Mouse (Mus musculus): Measurements from ENCODE around the gene Srarp.

The Srarp gene

DNA sequence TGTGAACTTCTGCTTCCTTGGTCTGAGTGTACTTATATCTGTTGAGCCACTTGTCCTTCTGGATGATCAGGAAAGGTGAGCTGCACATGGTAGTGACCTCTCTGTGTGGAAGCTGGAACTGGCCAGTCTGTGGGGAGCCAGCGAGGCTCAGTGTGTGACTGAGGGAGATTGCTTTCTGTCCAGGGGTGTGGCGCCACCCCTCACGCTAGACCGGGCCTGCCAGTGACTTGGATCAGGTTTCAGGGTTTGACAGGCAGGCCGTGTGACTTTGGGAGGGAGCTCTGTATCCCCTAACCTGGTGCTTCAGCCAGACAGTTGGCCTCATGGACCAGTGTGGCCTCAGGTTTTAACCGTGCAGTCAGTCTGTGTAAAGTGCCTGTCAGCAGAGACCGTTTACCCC, 22.3 kb upstream of the Srarp start:
- DNase-seq (ENCODE audit: extremely low read depth, low read depth), result no peak

DNA sequence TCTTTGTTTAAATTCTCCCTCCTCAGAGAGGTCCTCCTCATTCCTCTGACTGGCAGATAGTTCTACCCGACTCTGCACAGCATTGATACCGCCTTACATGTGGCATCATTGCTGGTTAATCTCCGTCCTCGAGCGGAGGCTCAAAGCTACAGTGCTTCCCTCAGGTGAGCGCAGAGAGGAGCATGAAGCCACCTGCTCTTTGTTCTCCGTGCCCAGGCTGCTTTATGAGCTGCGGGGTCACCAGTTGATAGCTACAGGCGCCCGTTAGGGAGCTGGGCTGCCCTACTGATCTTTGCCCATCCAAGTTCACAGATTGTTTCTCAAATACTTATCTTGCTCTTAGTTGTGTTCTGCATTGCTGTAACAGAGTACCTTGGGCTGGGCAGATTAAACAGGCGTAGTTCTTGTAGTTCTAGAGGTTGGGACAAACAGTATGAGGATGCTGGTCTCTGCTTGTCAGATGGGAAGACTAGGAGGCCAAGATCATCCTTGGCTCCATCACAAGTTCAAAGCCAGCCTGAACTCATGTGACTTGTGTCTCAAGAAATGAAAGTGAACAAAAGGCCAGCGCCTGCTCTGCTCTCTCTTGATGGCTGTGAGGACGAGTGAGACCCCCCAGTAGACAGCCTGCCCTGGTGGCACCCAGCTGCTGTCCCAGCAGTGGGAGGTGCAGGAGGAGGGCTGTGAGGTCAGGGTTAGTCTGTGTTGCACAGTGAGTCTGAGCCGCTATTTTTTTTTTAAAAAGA, 20.5 kb upstream of the Srarp start:
- no peak for DNase-seq (ENCODE audit: extremely low read depth, low read depth)

DNA sequence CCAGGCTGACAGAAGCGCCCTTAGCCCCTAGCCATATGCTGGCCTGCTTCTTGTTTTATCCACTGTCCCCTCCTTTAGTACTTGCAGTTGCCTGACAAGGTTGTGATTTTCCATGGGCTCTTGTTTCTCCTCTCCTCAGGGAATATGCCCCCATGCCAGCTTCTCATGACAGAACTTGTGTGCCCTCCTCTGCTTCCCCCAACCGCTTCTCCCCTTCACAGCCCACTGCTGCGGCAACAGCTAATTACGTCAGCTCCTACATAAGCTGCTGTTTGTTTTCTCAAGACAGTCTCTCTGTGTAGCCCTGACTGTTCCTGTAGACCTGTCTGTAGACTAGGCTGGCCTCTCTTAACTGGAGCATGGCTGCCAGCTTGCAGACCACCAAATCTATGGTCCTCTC, 19.6 kb upstream of the Srarp start:
- DNase-seq (ENCODE audit: extremely low read depth, low read depth), result no peak

DNA sequence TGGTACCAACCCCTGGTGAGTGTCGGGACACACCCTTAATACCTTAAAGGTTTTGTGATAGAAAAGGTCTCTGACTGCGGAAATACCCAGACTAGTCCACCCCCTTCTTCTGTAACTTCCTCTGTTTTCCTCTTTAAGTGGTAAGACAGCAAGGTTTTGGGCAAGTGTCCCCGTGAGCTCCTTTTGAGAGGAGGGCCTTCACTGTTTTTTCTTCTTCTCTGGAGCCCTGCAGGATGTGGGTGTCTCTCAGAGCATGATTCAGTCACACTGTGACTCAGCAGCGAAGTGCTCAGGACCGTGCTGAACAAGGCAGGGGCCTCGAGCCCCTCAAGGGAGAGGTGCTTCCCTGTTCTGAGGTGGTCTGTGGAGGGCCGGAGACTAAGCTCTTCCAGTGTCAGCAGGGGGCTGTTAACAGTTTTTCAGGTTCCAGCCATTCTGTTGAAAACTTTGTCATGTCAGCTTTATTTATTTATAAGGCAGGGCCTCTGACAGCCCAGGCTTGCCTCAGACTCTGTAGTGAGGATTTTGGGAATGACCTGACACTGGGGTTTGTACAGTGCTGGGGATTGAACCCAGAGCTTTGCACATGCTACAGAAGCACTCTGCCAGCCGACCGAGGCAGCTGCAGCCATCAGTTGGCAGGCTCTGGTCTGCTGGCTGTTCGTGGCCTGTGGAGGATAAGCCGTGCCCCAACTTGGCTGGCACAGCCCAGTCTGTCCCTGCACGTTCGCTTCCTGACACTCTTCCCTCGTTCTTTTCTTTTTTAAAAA, 18.9 kb upstream of the Srarp start:
- no peak for DNase-seq (ENCODE audit: extremely low read depth, low read depth)

DNA sequence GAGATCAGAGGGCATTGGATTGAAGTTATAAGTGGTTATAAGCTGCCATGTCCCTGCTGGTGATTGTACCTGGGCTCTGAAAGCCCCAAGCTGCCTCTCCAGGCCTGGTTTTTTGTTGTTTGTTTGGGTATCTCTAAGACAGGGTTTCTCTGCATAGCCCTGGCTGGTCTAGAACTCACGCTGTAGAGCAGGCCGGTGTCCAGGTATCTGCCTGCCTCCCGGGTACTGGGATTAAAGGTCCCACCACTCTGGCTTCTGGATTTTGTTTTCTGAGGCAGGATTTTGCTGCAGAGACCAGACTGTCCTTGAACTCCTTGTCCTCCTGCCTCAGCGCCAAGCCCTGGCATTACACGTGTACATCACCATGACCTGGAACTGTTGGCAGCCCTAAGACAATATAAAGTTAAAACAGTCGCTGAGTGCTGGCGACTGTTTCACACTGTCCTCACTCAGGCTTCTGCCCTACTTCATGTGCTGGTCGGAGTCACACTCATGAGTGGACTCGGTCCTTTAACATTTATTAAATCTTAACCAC, 16.1 kb upstream of the Srarp start:
- DNase-seq (ENCODE audit: extremely low read depth, low read depth), result no peak

DNA sequence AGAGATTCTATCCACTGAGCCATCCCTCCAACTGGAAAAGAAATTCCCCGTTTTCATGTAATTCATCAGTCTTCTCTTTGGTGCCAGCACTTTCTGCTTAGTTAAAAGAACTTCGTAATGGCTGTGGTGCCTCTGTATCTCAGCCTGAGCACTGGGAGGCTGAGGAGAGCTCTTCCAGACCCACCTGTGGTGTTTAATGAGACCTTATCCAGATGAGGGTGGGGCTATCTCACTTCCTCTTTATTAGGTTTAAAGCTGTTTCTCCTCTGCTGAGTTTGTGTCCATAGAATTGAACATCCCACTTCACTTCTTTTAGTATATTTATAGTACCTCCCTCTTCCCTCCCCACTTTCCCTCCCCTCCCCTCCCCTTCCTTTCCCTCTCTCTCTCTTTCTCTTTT, 15.3 kb upstream of the Srarp start:
- peak; percentile 94 for DNase-seq (ENCODE audit: extremely low read depth, low read depth)

DNA sequence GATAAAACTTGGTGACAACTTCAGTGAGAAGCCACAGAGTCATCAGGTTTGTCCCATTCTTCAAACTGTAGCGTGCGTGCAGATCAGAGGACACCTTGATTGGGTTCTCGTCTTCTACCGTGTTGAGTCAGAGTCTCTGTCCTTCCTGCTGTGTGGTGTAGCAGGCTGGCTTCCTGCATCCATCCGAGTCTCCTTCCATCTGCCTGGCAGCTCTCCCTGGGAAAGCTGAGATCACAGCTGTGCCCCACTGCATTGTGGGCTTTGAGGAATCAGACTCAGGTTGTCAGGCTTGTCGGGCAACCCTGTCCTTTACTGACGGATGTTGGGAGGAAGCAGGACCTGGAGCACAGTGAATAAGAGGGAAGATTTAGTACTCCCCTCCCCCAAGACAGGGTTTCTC, 10.3 kb upstream of the Srarp start:
- DNase-seq (ENCODE audit: extremely low read depth, low read depth), result no peak

DNA sequence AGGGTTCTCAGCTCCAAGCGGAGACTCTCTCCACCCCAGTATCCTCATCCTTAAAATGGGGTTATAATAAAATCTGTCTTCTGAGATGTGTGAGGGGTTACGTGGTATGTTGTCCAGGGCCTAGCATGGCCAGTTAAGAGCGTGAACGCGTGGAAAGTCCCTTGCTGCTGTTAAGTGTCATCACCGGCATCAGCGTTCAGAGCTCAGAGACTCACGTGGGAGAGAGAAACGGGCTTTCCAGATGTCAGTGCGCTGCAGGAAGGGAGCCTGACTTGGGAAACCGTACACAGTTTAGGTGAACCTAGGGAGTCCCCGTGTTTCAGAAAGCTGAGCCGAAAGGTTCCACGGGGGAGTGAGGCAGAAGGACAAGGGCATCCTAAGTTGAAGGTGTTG, 9.4 kb upstream of the Srarp start:
- no peak for DNase-seq (ENCODE audit: extremely low read depth, low read depth)

DNA sequence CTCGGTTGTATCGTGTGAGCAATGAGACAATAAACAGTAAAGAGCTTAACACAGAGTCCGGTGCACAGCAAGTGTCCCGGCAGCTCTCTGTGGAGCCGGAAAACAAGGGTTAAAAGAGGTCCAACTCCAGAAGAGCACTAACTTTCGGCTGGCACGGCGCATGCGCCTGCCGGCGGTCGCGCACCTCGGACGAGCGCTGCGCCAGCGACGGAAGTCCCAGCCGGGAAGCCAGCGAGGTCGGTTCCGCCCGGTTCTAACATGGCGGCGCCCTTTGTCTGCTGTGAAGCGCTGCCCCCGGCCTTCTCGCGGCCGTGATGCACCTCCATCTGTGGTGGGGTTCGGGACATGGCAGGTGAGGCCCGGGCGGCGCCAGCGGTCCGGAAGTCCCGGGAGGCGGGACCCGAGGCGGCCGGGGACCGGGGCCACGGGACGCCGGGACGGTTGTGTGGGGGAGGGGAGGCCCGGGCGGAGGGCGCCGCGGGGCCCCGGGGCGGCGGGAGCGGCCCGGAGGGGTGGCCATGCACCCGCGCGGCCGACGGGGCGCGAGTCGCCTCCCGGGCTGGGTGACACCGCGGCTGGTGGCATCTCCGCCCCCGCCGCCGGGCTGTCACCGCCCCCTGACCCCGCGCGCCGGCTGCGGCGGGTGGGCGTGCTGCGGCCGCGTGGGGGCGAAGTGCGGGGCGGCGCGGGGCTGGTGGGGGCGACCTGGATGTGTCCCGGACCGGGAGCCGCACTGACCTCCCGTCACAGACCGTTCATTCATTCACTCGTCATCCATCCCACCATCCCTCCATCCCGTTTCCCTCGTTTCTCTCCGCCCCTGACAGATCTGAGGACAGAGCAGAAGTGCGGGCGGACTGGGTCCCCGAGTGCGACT, 8.8 kb upstream of the Srarp start, which contains the start of gene Zbtb17:
Zbtb17 (plus strand) TSS at position 204 of the 877 bp plus-strand sequence.
- DNase-seq (ENCODE audit: extremely low read depth, low read depth), result peak; percentile 68

DNA sequence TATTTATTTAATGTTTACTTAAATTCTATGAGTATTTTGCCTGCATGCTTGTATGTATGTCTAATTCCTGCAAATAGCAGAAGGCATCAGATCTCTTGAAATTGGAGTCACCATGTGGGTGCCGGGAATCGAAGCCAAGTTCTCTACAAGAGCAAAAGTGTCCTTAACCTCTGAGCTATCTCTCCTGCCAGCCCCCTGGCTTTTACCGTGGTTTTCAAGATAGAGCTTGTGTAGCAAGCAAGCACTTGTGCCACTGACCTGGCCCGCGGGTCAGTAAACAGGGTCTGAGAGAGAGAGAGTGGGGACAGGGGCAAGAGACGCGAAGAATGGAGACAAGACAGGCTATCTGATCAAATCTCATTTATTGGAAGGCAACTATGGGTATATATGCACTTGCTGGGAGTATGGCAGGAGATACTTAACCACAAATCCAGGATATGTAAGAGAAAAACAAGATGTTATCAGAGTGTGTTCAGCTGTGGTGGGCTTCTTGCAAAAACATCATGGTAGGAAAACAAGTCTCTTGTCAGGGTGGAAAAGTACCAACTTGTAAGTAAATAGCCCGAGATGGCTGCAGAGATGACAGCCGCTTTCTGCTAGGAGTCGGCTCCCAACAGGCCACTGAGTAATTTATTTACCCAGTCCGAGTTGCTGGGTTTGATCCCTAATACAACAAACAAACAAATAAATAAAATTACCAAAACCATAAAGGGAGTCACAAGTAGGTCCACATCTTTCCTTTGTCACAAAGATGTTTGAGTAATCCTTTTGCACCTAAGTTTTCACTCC, 7.9 kb upstream of the Srarp start:
- no peak for DNase-seq (ENCODE audit: extremely low read depth, low read depth)

DNA sequence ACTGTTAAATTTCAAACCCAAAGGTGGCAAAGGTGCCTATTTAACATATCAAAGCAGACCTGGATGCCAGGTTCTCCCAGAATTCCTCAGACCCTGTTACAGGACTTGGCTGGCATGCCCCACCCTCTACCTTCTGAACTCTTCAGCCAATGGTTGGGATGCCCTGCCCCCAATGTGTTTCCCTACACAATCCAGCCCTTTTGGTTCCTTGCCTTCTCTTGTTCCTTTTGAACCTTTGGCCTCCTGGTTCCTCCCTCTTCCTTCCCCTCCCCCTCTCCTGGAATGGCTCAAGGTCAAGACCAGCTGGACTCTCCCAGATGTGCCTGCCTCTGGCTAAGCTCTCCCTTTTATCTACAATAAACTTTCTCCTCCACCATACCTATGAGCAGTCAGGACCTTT, 5.0 kb upstream of the Srarp start:
- DNase-seq (ENCODE audit: extremely low read depth, low read depth), result no peak

DNA sequence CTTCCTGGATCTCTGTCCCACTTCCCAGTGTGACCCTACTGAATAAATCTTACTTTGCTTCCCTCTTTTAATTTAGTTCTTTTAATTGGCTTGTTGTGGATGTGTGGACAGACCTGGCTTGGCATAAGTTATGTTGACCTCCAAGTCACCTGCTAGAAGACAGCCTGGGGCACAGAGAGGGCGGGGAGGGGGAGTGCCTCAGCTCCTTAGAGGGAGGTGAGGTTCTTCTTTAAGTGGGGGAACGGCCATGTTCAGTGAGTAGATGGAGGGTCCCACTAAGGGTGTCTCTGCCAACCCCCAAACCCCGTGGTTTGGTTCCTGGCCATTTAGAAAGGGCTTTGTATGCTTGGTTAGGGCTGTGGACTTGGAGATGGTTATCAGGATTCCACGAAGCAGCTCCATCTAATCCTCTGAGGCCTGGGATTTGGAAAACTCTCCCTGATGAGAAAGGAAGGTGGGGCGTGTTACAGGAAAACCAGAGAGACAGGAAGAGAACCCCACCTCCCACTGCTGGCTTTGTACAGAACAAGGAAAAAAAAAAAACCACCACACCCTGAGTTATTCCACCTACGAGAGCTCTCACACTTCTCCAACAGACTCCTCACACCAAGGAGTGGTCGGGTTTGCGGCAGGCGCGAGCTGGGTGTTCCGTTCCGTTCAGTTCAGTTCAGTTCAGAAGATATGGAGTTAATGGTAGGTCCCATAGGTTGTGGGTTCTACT, 3.3 kb upstream of the Srarp start:
- DNase-seq (ENCODE audit: extremely low read depth, low read depth), result no peak

DNA sequence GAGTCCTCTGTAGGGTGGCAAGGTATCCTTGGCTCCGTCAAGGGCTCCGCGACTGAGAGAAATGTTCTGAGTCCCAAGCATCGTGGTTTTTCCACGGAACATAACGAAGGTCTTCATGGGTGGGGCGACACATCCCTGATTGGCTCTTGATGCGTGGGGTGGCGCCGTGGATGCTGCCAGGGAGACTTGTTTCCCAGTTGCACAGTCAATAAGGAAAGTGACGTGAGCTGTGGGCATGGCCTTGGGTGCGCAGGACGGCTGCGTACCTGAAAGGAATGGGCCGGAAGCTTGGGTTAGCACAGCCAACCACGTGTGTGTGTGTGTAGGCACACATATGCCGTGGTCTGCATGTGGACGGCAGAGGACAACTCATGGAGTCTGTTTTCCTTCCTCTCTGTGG, 2.7 kb downstream of the Srarp start:
- no peak for DNase-seq (ENCODE audit: extremely low read depth, low read depth)

DNA sequence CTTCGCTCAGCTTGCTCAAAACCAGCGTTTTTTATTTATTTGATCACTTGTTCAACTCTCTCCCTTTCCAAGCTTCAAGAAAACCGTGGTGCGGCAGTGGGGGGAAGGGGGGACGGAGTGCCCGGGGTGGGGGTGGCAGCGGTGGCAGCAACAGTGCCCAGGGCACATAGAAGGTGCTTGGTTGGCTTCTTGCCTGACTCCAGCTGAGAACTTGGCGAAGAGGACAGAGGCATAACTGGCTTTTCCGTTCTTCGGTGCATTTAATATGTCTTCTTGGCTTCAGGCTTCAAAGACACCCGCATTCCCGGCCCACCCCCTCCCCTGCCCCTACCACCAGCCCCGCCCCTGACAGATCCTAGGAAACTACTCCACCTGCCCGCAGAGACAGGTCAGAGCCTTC, 3.2 kb downstream of the Srarp start:
- no peak for DNase-seq (ENCODE audit: extremely low read depth, low read depth)

DNA sequence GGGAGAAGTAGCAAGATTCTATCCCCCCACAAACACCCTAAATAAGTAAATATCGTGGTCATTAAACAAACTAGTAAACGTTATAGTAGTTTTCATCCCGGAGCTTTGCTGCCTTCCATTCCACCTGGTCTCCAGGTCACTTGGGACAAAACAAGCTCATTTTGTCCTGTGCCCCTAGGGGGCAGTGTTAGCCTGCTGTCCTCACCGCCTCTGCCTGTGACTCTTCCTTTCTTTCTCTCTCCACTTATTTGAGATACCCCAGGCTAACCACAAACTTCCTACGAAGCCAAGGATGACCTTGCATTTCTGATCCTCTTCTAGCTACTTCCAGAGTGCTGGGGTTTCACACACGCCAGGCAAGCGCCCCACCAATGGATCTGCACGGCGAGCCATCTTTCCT, 4.9 kb downstream of the Srarp start:
- DNase-seq (ENCODE audit: extremely low read depth, low read depth), result peak; percentile 45

DNA sequence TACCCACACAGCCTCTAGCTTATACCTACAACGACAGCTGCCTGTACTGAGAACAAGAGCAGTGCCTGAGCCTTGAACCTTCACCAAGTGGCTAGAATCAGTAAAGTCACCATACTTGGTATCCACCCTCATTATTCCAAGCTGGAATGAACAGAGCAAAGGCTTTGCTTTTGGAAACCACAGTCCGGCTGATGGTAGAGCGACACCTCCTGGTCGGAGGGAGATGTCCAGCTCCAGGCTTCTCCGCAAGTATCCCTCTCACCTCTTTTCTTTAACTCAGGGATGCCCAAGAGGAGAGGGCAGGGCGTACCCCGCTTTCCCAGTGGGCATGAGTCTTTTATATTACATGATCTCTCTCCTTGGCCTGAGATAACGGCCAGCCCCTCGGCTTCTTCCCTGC, 6.1 kb downstream of the Srarp start:
- DNase-seq (ENCODE audit: extremely low read depth, low read depth), result no peak

DNA sequence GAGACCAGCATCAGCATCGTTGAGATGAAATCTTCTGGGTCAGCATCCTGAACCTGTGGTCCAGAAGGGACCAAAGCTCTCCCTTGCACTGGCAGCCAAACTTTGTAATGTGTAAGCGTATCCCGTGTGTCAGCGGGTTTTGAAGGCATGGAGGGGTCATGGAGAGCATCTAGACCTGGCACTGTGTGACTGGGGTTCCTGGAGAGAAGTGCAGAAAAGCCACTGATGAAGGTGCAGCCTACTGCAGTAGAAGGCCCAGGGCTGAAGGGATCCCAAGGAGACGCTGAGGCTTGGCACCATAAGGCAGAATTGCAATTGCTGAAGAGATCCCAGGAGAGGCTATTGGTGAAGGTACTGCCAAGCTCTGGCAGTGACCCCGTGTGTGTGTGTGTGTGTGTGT, 6.5 kb downstream of the Srarp start:
- DNase-seq (ENCODE audit: extremely low read depth, low read depth), result no peak

DNA sequence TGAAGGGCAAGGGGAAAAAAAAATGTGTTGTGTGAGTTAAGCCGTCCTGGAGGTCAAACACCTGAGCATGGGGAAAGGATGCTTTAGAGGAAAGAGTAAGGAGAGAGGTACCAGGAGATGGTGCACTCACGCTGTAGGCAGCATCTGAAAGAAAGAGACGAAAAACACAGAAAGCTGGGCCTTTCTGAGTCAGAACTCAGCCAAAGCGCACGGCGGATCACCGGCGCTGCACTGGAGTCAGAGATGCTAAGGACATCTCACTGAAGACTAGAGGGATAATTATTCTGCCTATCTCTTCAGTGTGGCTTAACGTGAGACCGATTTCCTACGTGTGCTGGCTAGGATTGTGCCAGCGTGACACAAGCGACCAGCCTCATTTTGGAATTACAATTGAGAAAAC, 8.0 kb downstream of the Srarp start:
- no peak for DNase-seq (ENCODE audit: extremely low read depth, low read depth)

DNA sequence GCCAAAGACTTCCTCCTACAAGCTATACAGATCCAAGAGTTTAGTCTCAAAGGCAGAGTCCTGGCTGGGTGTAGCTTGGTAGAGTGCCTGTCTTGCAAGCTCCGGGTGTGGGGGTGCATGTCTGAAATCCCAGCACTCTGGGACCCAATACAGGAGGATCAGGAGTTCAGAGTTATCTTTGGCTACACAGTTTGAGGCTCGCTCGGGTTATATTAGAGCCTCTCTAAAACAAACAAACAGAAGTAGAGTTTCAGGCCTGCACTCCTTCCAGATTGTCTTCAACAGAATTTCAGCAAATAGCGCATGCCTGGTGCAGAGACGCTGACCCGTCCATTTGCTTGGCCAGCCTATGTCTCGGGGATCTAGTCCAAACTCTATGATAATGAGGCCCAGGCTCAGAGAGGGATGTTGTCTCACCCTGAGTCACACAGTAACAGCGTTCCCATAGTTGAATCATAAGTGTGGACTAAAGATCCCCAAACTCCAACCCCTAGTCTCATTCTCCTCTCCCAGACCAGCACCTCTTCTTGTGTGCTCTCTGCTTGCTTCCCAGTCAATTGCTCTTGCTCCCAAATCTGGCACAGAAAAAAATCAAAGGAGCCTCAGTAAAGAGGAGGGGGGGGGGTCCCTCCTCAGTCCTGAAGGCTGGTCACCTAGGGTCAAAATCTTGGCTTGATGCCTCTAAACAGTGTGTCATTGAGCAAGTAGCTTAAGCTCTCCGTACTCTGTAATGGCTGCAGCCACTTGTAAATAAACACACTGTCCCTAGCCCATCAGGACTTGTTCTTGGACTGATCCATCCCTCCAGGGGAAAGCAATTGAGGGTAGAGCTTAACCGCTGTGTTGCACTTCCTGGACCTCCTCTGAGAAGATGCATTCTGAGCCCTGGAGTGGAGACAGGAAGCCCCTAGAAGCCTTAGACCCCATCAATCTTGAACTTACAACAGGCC, 8.8 kb downstream of the Srarp start:
- no peak for DNase-seq (ENCODE audit: extremely low read depth, low read depth)
